Mouse (Mus musculus) bone marrow, adult 2 months (tissue): ENCODE results near the gene Mmrn2.

Experiments used
- CTCF ChIP-seq: fragments of 200-500 bp; IDR thresholded peaks from 2 replicates; pipeline ENCODE4 v1.5.1; 2011; ENCODE audit warnings: low read length, control low read depth; ENCODE audit not compliant: control insufficient read depth, insufficient read depth
- POLR2A ChIP-seq: fragments of 200-500 bp; IDR thresholded peaks from 2 replicates; pipeline ENCODE4 v1.6.1; 2011; ENCODE audit warnings: low read depth, mild to moderate bottlenecking, control low read depth, low read length, borderline replicate concordance; ENCODE audit not compliant: control insufficient read depth

- no peak for TF ChIP-seq CTCF
- no peak for TF ChIP-seq POLR2A
Measured at GRCm38 (mm10) chr14:34375941-34376340, 676 bp downstream of the Mmrn2 start.
